Mouse (Mus musculus) heart, adult 9 months (tissue): Measurements from ENCODE around the gene Nde1.
A peak's percentile ranks its signal among the peaks of the same experiment; 100 is the strongest.

ENCODE experiments used
- DNase-seq, 2 experiments: peaks; one replicate each; pipeline ENCODE4 v3.0.0; 2022; ENCODE audit warnings: low spot score in 2 of 2

The Nde1 gene

DNA sequence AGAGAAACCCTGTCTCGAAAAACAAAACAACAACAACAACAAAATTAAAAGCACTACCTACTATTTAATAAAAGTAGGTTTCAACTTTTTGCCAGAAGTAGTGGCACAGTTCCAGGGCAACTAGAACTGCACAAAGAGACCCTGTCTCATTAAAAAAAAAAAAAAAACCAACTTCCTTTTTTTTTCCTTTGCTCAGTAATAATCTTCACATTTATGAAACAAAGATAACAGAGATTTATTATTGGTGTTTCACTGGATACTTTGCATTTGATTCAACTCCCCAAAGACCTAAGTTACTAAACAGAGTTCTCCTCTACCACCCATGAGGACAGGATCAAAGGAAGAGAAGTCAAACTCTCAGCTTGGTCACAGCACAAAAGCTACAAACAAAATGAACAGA lies 2.1 kb upstream of the Nde1 start:
- no peak for DNase-seq

DNA sequence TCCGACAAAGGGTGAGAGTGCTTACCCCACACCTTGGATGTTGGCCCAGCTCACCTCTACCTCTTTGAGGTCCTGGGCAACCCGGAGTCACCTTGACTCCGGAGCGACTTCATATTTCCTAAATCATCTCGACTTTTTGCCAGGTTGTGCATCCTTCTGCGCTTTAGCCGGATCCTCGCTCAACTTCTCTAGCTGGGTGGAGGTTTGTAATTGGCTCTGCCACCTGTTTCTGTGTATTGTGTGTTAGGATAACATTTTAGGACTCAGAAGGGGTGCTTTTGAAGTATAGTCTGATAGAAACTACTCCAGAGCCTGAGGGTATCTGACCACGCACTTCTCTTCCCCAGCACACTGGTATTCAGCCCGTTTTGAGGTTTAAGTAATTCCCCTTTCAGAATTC lies 656 bp downstream of the Nde1 start:
- peak in 1 of 2 experiments; percentile 6 for DNase-seq

DNA sequence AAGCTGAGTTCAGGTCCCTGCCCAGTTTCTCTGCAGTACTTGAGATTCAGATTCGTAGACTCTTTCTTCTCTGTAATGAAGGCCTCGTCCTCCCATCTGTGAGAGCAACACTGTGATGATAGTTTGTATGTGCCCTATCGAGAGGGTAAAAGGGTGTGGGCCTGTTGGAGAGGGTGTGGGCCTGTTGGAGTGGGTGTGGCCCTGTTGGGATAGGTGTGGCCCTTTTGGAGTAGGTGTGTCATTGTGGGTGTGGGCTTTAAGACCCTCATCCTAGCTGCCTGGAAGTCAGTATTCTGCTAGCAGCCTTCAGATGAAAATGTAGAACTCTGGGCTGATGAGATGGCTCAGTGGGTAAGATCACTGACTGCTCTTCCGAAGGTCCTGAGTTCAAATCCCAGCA lies 3.4 kb downstream of the Nde1 start:
- DNase-seq, result no peak

DNA sequence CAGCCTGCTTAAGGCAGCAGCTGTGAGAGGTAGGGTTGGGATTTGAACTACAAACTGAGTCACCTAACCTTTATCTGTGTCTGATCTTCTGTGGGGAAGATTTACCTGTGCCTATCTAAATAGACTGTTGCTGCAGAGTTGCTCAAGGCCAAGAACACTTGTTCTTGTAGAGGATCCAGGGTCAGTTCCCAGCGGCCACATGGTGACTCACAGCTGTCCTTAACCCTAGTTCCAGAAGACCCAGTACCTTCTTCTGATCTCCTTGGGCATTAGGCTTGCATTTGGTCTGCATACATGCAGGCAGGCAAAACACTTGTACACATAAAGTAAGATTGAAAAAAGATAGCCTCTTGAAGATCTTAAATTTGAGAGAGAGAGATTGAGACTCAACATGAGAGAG lies 6.6 kb downstream of the Nde1 start:
- no peak for DNase-seq

DNA sequence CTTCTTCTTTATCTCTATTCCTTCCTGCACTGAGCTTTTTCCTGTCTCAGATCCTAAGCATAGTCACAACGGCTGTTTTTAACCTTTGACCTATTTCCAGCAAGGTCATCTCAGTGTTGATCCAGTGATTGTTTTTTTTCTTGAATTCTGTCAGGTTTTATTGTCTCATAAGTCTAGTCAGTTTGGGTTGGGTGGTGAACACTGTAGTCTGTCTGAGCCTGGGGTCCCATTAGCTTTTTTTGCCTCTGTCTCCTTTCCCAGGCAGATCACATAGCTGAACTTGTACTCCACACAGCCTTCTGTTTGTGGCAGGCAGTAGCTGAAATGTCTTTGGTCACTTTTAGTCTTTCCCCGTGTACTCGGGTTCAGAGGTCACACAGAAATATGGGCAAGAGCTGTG lies 15.0 kb downstream of the Nde1 start:
- no peak for DNase-seq

DNA sequence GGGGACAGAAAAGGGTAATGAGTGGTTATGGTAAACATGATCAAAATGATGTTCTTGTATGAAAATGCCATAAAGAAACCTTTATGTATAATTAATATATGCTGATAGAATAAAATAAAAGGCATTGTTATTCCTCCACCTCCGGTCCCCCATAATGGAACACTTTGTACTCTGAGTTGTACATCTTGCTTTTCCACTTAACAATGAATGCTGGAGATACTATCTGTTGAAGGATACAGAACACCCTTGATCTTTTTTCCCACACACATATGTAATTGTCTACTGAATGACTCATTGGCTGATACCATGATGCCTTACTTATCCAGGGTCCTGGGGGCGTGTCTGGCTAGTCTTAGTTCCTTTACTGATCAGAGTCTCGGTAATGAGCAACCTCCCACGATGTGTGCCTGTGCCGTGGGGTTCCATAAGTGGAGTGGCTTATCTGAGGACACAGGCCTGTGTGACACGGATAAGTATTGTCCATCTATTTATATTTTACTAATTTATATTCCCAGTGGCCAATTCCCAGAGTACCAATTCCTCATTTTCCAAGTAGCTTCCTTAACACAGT lies 17.2 kb downstream of the Nde1 start:
- DNase-seq, result no peak

DNA sequence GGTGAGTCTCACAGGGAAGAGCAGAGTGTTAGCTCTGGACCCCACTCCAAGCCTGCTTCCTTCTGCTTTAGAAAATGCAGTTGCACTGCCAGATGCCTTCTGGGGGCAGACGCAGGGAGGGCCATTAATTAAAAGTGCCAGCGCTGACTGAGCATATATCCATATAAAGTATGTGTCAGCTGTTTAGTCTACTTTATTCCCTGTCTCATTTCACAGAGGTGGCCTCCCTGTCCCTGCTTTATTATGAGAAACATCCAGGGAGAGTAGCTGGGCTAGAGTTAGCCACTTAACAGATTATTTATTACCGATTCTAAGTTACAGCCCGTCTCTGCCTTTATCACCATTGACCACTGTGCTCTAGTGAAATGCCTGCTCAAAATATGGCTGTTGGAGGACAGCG lies 19.3 kb downstream of the Nde1 start:
- no peak for DNase-seq

DNA sequence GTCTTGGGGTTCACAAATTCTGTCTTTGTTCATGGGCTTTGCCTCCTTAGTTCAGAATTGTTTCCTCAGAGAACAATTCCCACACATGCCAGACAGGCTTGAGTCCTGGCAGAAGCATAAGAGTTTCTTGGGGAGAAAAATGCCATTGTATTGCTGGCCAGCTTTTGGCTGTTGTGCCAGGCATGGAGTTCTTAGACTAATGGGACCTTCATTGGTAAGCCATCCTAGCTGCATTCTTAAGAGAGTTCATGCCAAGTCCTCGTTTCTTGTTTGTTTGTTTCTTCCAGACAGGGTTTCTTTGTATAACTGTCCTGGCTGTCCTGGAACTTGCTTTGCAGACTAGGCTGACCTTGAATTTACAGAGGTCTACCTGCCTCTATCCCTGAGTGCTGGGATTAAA lies 20.8 kb downstream of the Nde1 start:
- DNase-seq, result no peak

DNA sequence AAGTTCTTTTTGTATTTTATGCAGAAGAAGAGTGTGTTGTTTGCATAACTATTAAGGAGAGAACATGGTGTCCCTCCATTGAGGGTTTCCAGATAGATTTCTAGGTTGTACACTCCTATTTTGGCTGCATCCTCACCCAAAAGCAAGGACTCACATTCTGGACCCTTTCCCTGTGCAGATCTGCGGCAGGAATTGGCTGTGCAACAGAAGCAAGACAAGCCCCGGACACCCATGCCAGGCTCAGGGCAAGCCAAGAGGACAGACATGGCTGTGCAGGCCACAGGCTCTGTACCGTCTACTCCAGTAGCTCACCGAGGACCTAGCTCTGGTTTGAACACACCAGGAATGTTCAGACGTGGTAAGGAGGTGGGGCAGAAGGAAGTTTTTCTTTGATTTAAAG lies 22.4 kb downstream of the Nde1 start:
- DNase-seq, result no peak

DNA sequence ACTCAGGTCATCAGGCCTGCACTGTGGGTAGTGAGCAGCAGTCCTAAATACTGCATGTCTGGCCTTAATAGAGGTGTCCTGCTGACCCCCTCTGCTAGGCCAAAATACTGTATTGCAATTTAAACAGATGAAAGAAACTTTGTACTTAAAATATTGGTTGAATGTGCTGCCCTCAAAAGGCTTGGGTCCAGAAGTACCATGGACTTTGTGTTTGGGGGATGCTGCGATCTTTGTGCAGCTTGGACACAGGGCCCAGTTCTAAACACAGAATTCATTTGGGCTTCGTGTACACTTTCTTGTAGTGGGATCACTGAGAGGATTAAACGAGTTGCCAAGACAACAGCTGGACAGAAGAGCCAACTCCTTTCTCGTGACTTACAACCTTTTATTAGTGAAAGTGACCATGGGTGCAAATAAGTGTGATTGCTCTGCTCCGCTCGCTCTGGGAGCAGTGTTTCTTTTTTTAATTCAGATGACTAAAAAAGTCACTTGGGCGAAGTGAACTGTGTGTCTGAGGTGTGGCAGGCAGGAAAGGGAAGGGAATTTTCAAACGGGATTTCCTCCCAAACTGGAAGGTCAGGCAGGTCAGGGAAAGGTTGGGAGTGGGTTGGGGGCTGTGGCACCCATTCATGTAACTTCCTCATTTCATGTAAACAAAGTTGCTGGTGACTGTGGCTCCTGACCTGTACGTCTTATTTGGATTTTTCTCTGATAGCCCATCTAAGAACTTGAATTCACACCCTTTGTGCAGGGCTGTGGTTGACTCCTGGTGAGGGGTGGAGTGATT lies 31.3 kb downstream of the Nde1 start:
- peak; percentile 8 to 28 for DNase-seq

DNA sequence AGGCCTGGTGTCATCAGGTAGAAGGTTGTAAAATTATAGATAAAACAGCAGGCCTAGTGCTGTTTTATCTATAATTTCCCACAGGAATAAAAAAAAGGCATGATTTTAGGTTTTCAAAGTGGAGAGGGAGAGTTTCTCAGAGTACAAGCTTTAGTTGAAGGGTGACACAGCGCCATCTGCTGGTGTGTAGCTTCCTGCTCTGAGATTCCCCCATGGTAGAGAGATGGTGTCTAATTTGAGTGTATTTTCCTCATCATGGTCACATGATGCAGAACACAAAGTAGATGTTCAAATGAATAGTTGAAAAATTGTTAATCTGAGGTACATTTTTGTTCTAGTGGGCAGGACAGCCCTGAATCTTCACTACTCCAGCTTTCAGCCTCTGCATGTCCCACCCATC lies 32.4 kb downstream of the Nde1 start:
- DNase-seq, result peak; percentile 13 to 36

DNA sequence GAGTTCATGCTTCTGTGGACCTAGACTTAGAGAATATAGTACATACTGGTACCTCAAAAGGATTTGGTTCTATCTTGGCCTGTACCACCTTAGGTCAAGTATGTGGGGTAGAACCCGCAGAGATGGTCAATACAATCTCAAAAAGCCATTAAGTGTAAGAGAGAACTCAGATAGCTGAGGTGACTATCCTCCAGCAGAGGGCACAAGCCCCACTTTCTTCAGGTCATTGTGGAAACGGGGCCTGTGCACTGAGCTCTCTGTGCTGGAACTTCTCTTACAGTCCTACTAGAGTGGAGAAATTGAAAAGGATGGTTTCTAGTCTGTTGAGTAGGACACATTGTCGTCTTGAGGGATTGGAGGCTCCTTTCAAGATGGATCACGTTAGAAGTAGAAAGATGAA lies 35.7 kb downstream of the Nde1 start:
- no peak for DNase-seq

DNA sequence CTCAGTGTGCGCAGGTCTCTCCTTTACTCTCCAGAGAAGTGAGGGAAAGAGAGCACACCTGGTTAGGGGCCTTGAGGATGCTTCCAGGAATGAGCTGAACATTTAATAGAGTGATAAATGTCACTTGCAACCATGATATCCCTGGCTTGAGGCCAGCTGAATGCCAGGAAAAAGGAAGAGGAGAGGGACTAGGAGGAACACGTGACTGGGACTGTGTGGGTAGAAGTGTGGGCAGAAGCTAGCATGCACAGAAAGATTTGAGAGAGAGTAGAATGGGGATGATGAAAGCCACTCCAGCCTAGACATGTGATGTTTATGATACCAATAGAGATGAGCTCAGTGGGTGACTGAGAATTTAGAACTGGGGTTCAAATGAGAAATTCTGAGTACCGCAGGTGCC lies 52.1 kb downstream of the Nde1 start:
- DNase-seq, result no peak

DNA sequence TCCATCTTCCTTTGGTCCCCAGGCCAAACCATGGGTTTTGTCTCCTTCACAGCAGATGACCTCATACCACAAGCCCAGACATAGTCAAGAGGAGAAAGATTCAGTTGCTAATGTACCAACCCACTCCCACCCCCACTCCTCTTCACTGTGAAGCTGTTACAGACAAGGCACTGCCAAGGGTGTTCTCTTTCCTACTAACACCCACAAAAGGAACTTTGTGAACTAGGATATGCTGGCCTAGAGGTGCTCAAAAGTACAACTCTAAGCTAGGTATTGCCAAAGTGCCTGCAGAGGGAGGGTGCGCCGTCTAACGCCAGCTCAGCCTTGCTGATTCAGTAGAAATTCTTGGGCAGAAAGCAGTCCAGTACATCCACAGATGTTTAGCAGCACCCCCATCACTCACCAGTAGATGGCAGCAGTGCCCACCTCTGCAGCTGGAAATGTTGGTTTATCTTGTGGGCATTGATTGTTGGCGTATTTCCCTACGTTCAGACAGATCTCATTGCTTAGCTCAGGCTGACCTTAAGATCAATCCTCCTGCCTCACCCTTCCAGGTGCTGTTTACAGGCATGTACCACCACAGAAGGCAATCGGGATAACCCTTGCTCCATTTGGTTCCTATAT lies 74.1 kb downstream of the Nde1 start:
- peak; percentile 15 to 72 for DNase-seq

DNA sequence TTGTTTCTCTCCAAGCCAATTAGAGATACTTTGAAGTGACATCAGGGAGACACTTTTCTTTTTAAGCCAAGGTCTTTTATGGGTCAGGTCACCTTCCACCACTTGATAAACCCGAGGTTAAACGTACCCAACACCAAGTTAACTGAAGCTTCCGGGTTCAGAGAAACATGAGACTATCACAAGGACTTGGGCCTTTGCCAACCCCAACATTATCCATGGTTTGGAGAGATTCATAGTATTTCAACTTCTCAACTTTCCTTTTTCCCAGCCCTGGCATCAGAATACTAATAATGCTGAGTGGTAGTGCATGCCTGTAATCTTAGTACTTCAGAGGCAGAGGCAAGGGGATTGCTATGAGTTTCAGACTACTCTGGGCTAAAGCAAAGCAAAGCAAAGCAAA lies 79.0 kb downstream of the Nde1 start:
- no peak for DNase-seq
